Mouse (Mus musculus): ENCODE data around the gene Cyren.

Gene Cyren

GRCm38 (mm10) chr6:34865711-34866593, 11.9 kb downstream of the Cyren start:
- DNase-seq, result peak; percentile 79

- no peak for DNase-seq
Measured at GRCm38 (mm10) chr6:34865213-34865612, 12.6 kb downstream of the Cyren start.

GRCm38 (mm10) chr6:34863786-34864514, 13.9 kb downstream of the Cyren start:
- DNase-seq, result no peak

DNA sequence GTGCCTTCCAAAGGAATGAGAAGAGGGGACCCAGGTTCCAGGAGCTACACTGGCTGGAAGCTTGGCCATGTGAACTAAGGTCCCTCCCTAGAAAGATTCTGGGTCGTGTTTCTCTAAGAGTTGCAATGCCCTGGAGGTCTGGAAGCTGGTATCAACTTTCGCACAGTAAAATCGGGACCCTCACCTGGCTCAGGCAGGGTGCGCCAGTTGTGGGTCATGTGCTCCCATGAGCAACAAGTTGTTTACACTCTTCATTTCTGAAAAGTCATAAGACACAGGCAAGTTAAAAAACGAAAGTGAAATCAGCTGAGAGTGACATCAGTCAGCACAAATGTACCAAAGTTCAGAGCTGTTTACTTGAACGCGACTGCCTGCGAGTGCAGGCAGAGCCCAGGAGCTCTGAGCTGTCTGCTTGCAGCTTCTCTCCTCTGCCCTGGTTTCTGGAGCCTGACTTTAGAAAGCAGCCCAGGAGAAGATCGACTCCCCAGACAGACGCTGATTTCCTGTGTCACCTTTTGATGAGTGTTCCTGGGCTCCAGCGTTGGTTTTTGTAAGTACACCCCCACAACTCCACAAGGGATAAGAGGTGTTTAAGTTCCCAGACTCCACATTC, 15.0 kb downstream of the Cyren start, which contains the start of gene Tmem140:
TSS of gene Tmem140 (plus strand) at position 356 of the 613 bp plus-strand sequence.
- DNase-seq, result peak; percentile 87

- DNase-seq, result peak; percentile 64
Measured at GRCm38 (mm10) chr6:34862381-34862780, 15.5 kb downstream of the Cyren start.

DNA sequence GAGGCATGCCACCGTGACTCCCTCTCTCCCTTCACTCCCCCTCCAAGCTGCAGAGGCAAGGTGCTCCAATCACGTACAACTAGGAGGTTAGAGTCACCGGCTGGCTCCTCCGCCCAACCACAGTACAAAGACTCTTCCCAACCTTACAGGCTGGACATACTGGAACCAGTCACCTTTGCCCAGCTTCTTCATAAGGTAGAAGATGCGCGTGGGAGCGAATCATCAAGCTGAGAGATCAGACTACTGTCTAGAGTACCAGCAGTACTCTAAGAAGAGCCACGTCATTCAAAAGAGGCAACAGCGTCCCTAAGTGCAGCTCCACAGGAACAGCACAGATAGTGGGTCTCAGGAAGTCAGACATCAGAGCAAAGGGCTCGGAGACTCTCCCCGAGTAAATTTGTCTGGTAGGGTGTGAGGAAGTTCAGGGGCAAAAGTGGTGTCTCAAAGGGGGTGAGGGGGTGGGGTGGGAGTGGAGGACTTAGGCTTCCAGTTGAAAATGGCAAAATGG, 16.3 kb downstream of the Cyren start:
- no peak for DNase-seq

DNA sequence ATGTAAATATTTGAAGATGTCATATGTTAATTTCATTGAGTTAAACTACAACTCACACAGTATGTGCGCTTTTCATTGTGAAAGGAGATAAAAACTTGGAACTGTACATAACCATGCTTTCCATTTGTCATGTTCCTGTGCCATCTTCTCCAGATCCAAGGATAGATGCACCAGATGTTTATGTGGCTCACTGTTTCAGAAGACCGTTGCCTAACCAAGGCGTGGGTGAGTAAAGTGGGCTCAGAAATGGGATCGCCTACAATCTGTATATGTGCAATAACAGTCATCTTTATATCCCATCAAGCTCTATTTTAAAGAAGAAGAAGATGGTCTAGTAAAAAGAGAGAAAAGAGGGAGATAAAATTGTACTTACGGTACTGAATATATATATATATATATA, 45.5 kb downstream of the Cyren start:
- no peak for DNase-seq

DNA sequence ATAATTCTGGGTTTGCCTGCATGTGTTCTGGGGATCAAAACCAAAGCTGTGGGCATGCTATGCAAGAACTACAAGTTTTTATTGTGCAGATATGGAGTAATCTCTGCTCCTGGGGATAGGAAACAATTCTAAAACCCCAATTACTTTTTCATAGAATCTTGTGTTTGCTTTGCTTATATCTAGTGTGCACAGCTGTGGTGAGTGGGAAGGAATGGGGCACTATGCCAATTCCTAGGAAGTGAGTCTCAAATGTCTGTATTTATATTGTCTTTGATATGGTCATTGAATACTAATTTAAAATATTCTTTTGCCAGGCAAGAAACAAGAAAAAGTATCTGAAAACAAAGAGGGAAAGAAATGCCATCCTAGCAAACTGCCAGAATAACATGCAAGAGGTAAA, 53.5 kb downstream of the Cyren start:
- no peak for DNase-seq
